Mouse (Mus musculus) ES-E14 (cell line): Measurements from ENCODE around the gene Gm10251. TPM values are rescaled to one million over a fixed set of nuclear protein-coding genes. Genes with fewer than 3 reads are reported as not detected.
"Not testable (repeated sequence)": the region's sequence is repeated elsewhere in the genome, so short reads cannot be mapped to it uniquely, and the experiment has no call there.

ENCODE experiments used
- DNase-seq: peaks from one replicate; pipeline ENCODE4 v3.0.0-alpha.2; 2013; ENCODE audit warnings: low read depth, low spot score
- H3K27ac ChIP-seq: 2 replicates; pipeline ENCODE4 v1.5.1; 2012; ENCODE audit warnings: low read depth, mild to moderate bottlenecking, low read length, moderate library complexity, mixed read lengths; ENCODE audit not compliant: poor library complexity, insufficient read depth, severe bottlenecking
- H3K36me3 ChIP-seq: 2 replicates; pipeline ENCODE4 v1.6.1; 2012; ENCODE audit warnings: mild to moderate bottlenecking, low read length, moderate library complexity, mixed read lengths; ENCODE audit not compliant: control insufficient read depth, poor library complexity, insufficient read depth, severe bottlenecking
- H3K4me1 ChIP-seq, 2 experiments: fragments of 150-350 bp in 1 of 2; sonication (generic) in 1 of 2; 2 replicates each; pipeline ENCODE4 v1.6.1; 2012; ENCODE audit warnings: low read length in 2 of 2, mild to moderate bottlenecking in 1 of 2, mixed read lengths in 1 of 2; ENCODE audit not compliant: control insufficient read depth in 2 of 2, insufficient read depth in 2 of 2, poor library complexity in 1 of 2
- H3K4me3 ChIP-seq, 2 experiments: fragments of 150-350 bp in 1 of 2; sonication (generic) in 1 of 2; 2 replicates each; pipeline ENCODE4 v1.5.1; 2012; ENCODE audit warnings: low read length in 2 of 2, low read depth in 1 of 2, mild to moderate bottlenecking in 1 of 2, mixed read lengths in 1 of 2; ENCODE audit not compliant: insufficient read depth in 1 of 2, poor library complexity in 1 of 2, severe bottlenecking in 1 of 2
- H3K9ac ChIP-seq: 2 replicates; pipeline ENCODE4 v1.6.1; 2012; ENCODE audit warnings: low read depth, mild to moderate bottlenecking, low read length, mixed read lengths; ENCODE audit not compliant: poor library complexity, insufficient read depth, severe bottlenecking
- H3K9me3 ChIP-seq: fragments of 150-350 bp; sonication (generic); 2 replicates; pipeline ENCODE4 v1.6.1; 2012; ENCODE audit warnings: low read depth, mild to moderate bottlenecking, low read length; ENCODE audit not compliant: control insufficient read depth, insufficient read depth
- in situ Hi-C, 2 experiments: fragments of 600-800 bp; cut with MboI; formaldehyde crosslinking; loops; one replicate each; pipeline ENCODE4 v1.15.1; 2025; ENCODE audit warnings: low sequenced_read_pairs in 2 of 2, inconsistent platforms in 1 of 2; ENCODE audit not compliant: unreplicated experiment in 2 of 2
- total RNA-seq: library from RNA; depleted of rRNA; stranded (reverse); fragments of 300-350 nt; gene quantifications from 2 replicates; pipeline ENCODE4 v1.2.3, GENCODE M21; 2012; rRNA removed

The Gm10251 gene
- not detected in 2 replicates for total RNA-seq

GRCm38 (mm10) chr14:6684070-6684469 is at the start of gene Gm10251:
TSS of gene Gm10251 (minus strand) at chr14:6684170.
- H3K36me3 ChIP-seq, H3K9me3 ChIP-seq, H3K4me1 ChIP-seq, H3K9ac ChIP-seq, DNase-seq, H3K27ac ChIP-seq, in situ Hi-C loops, H3K4me3 ChIP-seq: not testable (repeated sequence)

DNA sequence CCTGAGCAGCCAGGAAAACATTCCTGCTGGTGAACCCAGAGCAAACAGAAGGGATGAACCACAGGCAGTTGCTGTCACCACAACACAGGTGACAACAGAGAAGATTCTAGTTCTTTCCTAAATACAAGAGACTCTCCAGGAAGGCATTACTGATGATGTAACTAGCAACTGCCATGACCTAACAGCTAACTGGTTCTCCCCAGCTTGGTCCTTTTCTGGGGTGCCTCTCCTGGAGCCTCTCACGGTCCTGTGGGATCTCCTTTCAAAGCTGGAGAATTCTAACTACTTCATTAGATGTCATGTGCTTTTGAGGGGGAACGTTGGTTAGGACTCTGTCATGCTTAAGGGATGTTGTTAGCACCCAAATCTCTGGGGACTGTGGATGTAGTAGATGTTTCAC is 36.2 kb upstream of the Gm10251 start, which contains the start of gene Gm8050:
Gm8050 (minus strand) TSS at position 101 of the 400 bp plus-strand sequence.
- H3K9me3 ChIP-seq, H3K27ac ChIP-seq, H3K4me3 ChIP-seq, in situ Hi-C loops, H3K4me1 ChIP-seq, H3K9ac ChIP-seq, DNase-seq, H3K36me3 ChIP-seq: not testable (repeated sequence)

GRCm38 (mm10) chr14:6622318-6622717 is 61.7 kb downstream of the Gm10251 start, which contains the start of gene Gm3460:
TSS of gene Gm3460 (minus strand) at chr14:6622418.
- H3K4me3 ChIP-seq, H3K36me3 ChIP-seq, H3K4me1 ChIP-seq, in situ Hi-C loops, DNase-seq, H3K27ac ChIP-seq, H3K9ac ChIP-seq, H3K9me3 ChIP-seq: not testable (repeated sequence)

GRCm38 (mm10) chr14:6606436-6606835 is 77.5 kb downstream of the Gm10251 start:
- H3K36me3 ChIP-seq, H3K9ac ChIP-seq, DNase-seq, H3K4me3 ChIP-seq, H3K27ac ChIP-seq, in situ Hi-C loops, H3K9me3 ChIP-seq, H3K4me1 ChIP-seq: not testable (repeated sequence)

DNA sequence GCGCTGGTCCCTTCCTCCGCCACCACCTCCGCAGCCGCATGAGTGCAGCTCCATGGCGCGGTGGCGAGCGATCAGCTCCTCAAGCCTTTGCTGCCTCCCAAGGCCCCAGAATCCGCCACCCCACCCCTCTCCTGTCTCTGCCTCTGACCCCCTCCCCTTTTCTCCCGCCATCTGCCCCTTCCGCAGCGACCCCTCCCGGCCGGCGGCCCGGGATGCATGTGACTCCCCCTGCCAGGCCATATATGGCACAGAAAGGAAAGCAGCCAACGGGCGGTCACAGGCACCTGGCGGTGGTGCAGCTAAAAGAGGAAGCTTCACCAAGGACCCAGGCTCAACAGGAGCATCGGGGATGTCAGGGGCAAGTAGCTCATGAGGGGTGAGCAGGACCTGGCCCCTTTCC is 79.0 kb downstream of the Gm10251 start:
- H3K4me3 ChIP-seq, H3K27ac ChIP-seq, H3K4me1 ChIP-seq, in situ Hi-C loops, H3K9ac ChIP-seq, DNase-seq, H3K36me3 ChIP-seq, H3K9me3 ChIP-seq: not testable (repeated sequence)

DNA sequence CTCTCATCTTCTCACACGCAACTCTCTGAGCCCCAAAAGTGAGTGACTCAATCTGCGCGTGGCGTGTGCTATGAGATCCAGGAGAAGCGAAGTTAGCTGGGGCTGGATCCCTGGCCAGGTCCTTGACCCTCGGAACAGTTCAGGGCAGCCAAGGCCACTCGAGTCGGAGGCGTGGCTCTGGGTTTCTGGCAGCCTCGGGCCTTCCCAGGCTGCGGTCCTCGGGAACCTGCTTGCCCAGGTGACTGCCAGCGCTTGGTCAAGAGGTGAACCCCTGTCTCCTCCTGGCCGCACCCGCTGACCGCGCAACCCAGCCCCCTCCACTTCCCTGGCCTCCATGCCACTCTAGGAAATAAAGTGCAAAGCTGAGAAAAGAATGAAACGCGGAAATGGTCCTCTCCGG is 79.4 kb downstream of the Gm10251 start:
- H3K4me3 ChIP-seq, H3K4me1 ChIP-seq, H3K27ac ChIP-seq, H3K9ac ChIP-seq, H3K9me3 ChIP-seq, DNase-seq, H3K36me3 ChIP-seq, in situ Hi-C loops: not testable (repeated sequence)

DNA sequence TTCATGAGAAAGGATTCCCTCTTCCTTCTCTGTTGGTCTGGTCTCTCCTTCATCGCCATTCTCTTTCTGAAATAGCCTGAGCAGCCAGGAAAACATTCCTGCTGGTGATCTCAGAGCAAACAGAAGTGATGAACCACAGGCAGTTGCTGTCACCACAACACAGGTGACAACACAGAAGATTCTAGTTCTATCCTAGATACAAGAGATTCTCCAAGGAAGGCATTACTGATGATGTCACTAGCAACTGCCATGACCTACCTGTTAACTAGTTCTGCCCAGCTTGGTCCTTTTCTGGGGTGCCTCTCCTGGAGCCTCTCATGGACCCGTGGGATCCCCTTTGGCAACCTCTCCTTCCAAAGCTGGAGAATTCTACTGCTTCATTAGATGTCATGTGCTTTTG is 93.5 kb downstream of the Gm10251 start, which contains the start of gene Gm3629:
Gm3629 (minus strand) TSS at position 101 of the 400 bp plus-strand sequence.
- H3K9ac ChIP-seq, H3K4me1 ChIP-seq, H3K36me3 ChIP-seq, H3K27ac ChIP-seq, H3K4me3 ChIP-seq, DNase-seq, in situ Hi-C loops, H3K9me3 ChIP-seq: not testable (repeated sequence)
